ENCODE assay signal across 10 mouse cellular contexts in genomic region chr7:142471414-142471861, GRCm38 (mm10). TPM values are rescaled to one million over a fixed set of nuclear protein-coding genes. Genes with fewer than 3 reads are reported as not detected.
A peak's percentile ranks its signal among the peaks of the same experiment; 100 is the strongest.
DNase-seq lines count a peak whose midpoint lies in the region; ATAC-seq and TF ChIP-seq lines count a peak whose summit lies in the region.
"Had no signal": no experiment of that assay in that cellular context is flagged by ENCODE, and none has a peak within 500 bp of the region (broad histone marks: within the 10 kb centered on the region; RNA-seq: fewer than 3 reads in every experiment).

No protein-coding gene starts in this region.

- H3K27me3 ChIP-seq in liver, embryonic 11.5 days (replicated peaks; ENCODE audit: control insufficient read depth, insufficient read depth, low read length), result no peaks in the 10 kb centered on the region
- H3K27me3 ChIP-seq in limb, embryonic 14.5 days (ENCODE audit: control insufficient read depth, insufficient read depth, low read length), result no peaks in the 10 kb centered on the region
- no peaks in the 10 kb centered on the region for H3K27me3 ChIP-seq in cerebellum, adult 2 months (ENCODE audit: control insufficient read depth, insufficient read depth, low read length)

- ATAC-seq in liver, embryonic 11.5 days (replicated peaks; ENCODE audit: low FRiP score), result no peak
- ATAC-seq in limb, embryonic 14.5 days (ENCODE audit: low FRiP score, low read depth), result peak; percentile 18; the same call in 1 of the 2 replicates

- WGBS in liver, embryonic 11.5 days, result 48% methylated on average over 6 of the region's 6 CpGs
- 23% methylated on average over 6 of the region's 6 CpGs for WGBS in limb, embryonic 14.5 days
- 81% methylated on average over 6 of the region's 6 CpGs for WGBS in cerebellum, adult 2 months

- no peak overlapping the region for H3K4me2 ChIP-seq in liver, embryonic 11.5 days
- peak overlapping the region; percentile 44 for H3K4me2 ChIP-seq in limb, embryonic 14.5 days (replicated peaks; ENCODE audit: low read depth, low read length, severe bottlenecking)

- peaks cover 13% of the 10 kb centered on the region for H3K4me1 ChIP-seq in liver, embryonic 11.5 days (replicated peaks; ENCODE audit: control insufficient read depth, insufficient read depth, low read length)
- H3K4me1 ChIP-seq in limb, embryonic 14.5 days (ENCODE audit: control insufficient read depth, insufficient read depth, low read length), result peaks cover 43% of the 10 kb centered on the region
- peaks cover 22% of the 10 kb centered on the region for H3K4me1 ChIP-seq in cerebellum, adult 2 months (ENCODE audit: control insufficient read depth, insufficient read depth, low read length)

- H3K4me3 ChIP-seq in liver, embryonic 11.5 days (ENCODE audit: low read depth, low read length), result no peak overlapping the region
- peak overlapping the region; percentile 16 for H3K4me3 ChIP-seq in limb, embryonic 14.5 days (replicated peaks; ENCODE audit: low read length)
- H3K4me3 ChIP-seq in cerebellum, adult 2 months (replicated peaks; ENCODE audit: insufficient read depth, low read depth, low read length), result no peak overlapping the region

- peak overlapping the region; percentile 79 for H3K27ac ChIP-seq in liver, embryonic 11.5 days (ENCODE audit: low read depth, low read length)
- H3K27ac ChIP-seq in limb, embryonic 14.5 days (replicated peaks; ENCODE audit: low read depth, low read length), result peak overlapping the region; percentile 83
- no peak overlapping the region for H3K27ac ChIP-seq in cerebellum, adult 2 months (ENCODE audit: insufficient read depth, low read length)
- H3K27ac ChIP-seq: liver, embryonic 14.5 days had no signal

- H3K36me3 ChIP-seq in liver, embryonic 11.5 days (ENCODE audit: control insufficient read depth, insufficient read depth, low read length), result no peaks in the 10 kb centered on the region
- no peaks in the 10 kb centered on the region for H3K36me3 ChIP-seq in limb, embryonic 14.5 days (ENCODE audit: control insufficient read depth, insufficient read depth, low read length)

- TF ChIP-seq POLR2A in limb, embryonic 14.5 days (IDR thresholded peaks at IDR 0.05; ENCODE audit: borderline replicate concordance, extremely low read depth, insufficient read depth, insufficient read length), result no peak
- TF ChIP-seq POLR2A in cerebellum, adult 2 months (IDR thresholded peaks at IDR 0.05; ENCODE audit: borderline replicate concordance, insufficient read depth, low read length), result no peak

- DNase-seq in liver, embryonic 11.5 days (ENCODE audit: low spot score), result no peak
- DNase-seq in liver, result no peak
- peak; percentile 52 for DNase-seq in embryo, embryonic 9.5 days (ENCODE audit: extremely low spot score)
- peak; percentile 51 for DNase-seq in gastrocnemius, postnatal 25 days
- DNase-seq in limb, embryonic 14.5 days (ENCODE audit: low spot score), result no peak
- no peak for DNase-seq in cerebellum, adult 2 months
- DNase-seq in c-Kit-positive CD71-positive TER-119-positive erythroid progenitor cells, embryonic 14.5 days (ENCODE audit: low spot score), result no peak
- DNase-seq in adrenal gland, adult (ENCODE audit: inconsistent age in 2 of 2, low spot score in 1 of 2), result no peak

- no peak for TF ChIP-seq CTCF in cerebellum, adult 2 months (IDR thresholded peaks at IDR 0.05; ENCODE audit: borderline replicate concordance, insufficient read depth, low read depth, low read length)

- H3K9ac ChIP-seq in liver, embryonic 11.5 days (ENCODE audit: low read depth, low read length), result no peak overlapping the region
- H3K9ac ChIP-seq in limb, embryonic 14.5 days (ENCODE audit: low read depth, low read length, severe bottlenecking), result peak overlapping the region; percentile 57
- H3K9ac ChIP-seq: liver, embryonic 14.5 days had no signal

- H3K9me3 ChIP-seq in liver, embryonic 11.5 days (ENCODE audit: control insufficient read depth, low read length), result no peaks in the 10 kb centered on the region
- H3K9me3 ChIP-seq in limb, embryonic 14.5 days (ENCODE audit: control insufficient read depth, low read length), result no peaks in the 10 kb centered on the region

RNA-seq across cellular contexts. Expression of gene Lsp1, which starts 10.8 kb away (rescaled TPM):
- polyA plus RNA-seq in liver, embryonic 11.5 days (2014; fragmentation: Nextera tagmentation; extraction: Ambion mirVana), result 19.2 and 20.7 TPM in 2 replicates
- 10 to 100 TPM; 43.2 to 60.3 TPM for total RNA-seq in gastrocnemius, postnatal 25 days (2021)
- 102 TPM in 2 replicates for polyA plus RNA-seq in limb, embryonic 14.5 days (2012; rRNA removed)
- 45.8 and 48.0 TPM in 2 replicates for polyA plus RNA-seq in limb, embryonic 14.5 days (2014; fragmentation: Nextera tagmentation; extraction: Ambion mirVana)
- polyA plus RNA-seq in cerebellum, adult 2 months (2012; rRNA removed), result 4.2 and 5.9 TPM in 2 replicates

RNA-seq across cellular contexts. Expression of gene Tnnt3, which starts 27.2 kb away (rescaled TPM):
- 1.5 and 2.4 TPM in 2 replicates for polyA plus RNA-seq in liver, embryonic 11.5 days (2014; fragmentation: Nextera tagmentation; extraction: Ambion mirVana)
- total RNA-seq in gastrocnemius, postnatal 25 days (2021), result over 10,000 TPM; 28,170 to 31,317 TPM
- polyA plus RNA-seq in limb, embryonic 14.5 days (2012; rRNA removed), result 42.5 and 114 TPM in 2 replicates
- polyA plus RNA-seq in limb, embryonic 14.5 days (2014; fragmentation: Nextera tagmentation; extraction: Ambion mirVana), result 101 and 183 TPM in 2 replicates
- 0.39 and 0.65 TPM in 2 replicates for polyA plus RNA-seq in cerebellum, adult 2 months (2012; rRNA removed)
- total RNA-seq: granulocyte monocyte progenitor cell, adult 5-6 weeks had no signal

RNA-seq across cellular contexts. Expression of gene Tnni2, which starts 29.8 kb away (rescaled TPM):
- 1.9 and 3.7 TPM in 2 replicates for polyA plus RNA-seq in liver, embryonic 11.5 days (2014; fragmentation: Nextera tagmentation; extraction: Ambion mirVana)
- over 10,000 TPM; 16,193 to 17,938 TPM for total RNA-seq in gastrocnemius, postnatal 25 days (2021)
- 60.8 and 156 TPM in 2 replicates for polyA plus RNA-seq in limb, embryonic 14.5 days (2012; rRNA removed)
- 76.8 and 134 TPM in 2 replicates for polyA plus RNA-seq in limb, embryonic 14.5 days (2014; fragmentation: Nextera tagmentation; extraction: Ambion mirVana)
- polyA plus RNA-seq in cerebellum, adult 2 months (2012; rRNA removed), result 0.52 TPM in 1 of 2 replicates, not detected in the other

RNA-seq across cellular contexts. Expression of gene Syt8, which starts 36.8 kb away (rescaled TPM):
- 0.41 and 0.42 TPM in 2 replicates for polyA plus RNA-seq in liver, embryonic 11.5 days (2014; fragmentation: Nextera tagmentation; extraction: Ambion mirVana)
- total RNA-seq in gastrocnemius, postnatal 25 days (2021), result not detected
- polyA plus RNA-seq in limb, embryonic 14.5 days (2012; rRNA removed), result 4.9 and 7.3 TPM in 2 replicates
- 1.5 and 2.0 TPM in 2 replicates for polyA plus RNA-seq in limb, embryonic 14.5 days (2014; fragmentation: Nextera tagmentation; extraction: Ambion mirVana)
- not detected in 2 replicates for polyA plus RNA-seq in cerebellum, adult 2 months (2012; rRNA removed)
- total RNA-seq: granulocyte monocyte progenitor cell, adult 5-6 weeks had no signal

Comparison
In these comparisons a context has a peak if more than half of its experiments do, and no peak if none do; other contexts are left out.
1. DNase-seq: peak in embryo, embryonic 9.5 days (single experiment) and gastrocnemius, postnatal 25 days (single experiment); none in liver, embryonic 11.5 days (single experiment), liver (single experiment), limb, embryonic 14.5 days (single experiment), cerebellum, adult 2 months (0 of 2), c-Kit-positive CD71-positive TER-119-positive erythroid progenitor cells, embryonic 14.5 days (single experiment) and adrenal gland, adult (0 of 2).
2. RNA of gene Tnnt3, which starts 27.2 kb away (polyA plus RNA-seq): 42.5 to 183 TPM in limb, embryonic 14.5 days; 1.5 to 2.4 TPM in liver, embryonic 11.5 days and 0.39 to 0.65 TPM in cerebellum, adult 2 months; every median in the first group is over 10 times any median in the second.
3. RNA of gene Tnni2, which starts 29.8 kb away (polyA plus RNA-seq): 60.8 to 156 TPM in limb, embryonic 14.5 days; 1.9 to 3.7 TPM in liver, embryonic 11.5 days and 0.52 TPM in cerebellum, adult 2 months; every median in the first group is over 10 times any median in the second.